Mouse (Mus musculus) left cerebral cortex, adult 9 months (tissue): ENCODE data around the gene Snapc4.

Experiments
- DNase-seq, 2 experiments: peaks; one replicate each; pipeline ENCODE4 v3.0.0; 2022; ENCODE audit warnings: low spot score in 2 of 2

Gene Snapc4

GRCm38 (mm10) chr2:26380131-26380771 lies at the start of gene Snapc4:
Snapc4 (minus strand) TSS chr2:26380653.
- peak; percentile 61 to 83 for DNase-seq

GRCm38 (mm10) chr2:26429851-26430250 lies 49.4 kb upstream of the Snapc4 start:
- no peak for DNase-seq

DNA sequence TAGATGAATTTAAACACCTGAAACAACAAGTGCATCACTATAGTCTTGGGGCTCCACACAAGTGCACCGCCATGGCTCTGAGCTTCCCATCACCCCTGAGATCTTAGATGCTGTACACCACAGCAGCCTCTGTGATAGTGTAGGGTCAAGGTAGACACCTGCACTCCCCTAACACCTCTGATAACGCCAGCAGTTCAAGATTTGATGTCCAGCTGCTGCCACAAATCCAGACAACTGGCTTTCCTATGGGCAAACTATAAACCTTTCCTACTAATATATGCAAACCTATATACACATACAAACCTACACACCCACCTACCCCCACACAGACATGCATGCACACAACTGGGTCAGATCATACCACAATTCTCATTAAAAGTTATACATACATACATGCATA lies 44.1 kb upstream of the Snapc4 start:
- DNase-seq = no peak

DNA sequence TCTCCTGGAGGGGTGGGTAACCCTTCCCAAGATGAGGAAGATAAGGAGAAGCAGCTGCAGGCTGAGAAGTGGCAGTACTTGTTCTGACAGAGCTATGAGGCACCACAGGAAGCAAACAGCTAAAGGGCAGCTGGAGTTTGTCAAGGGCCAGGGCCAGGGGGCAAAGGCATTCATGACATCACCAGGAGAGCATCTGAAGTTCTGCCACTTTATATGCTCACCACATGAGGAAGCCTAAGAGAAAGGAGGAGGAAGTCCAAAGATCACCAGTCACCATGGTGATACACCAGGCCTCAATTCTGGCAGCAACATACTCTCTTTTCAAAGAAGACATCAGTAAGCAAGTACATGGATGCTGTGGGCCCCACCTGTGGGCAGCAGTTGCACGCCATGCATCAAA lies 42.6 kb upstream of the Snapc4 start:
- no peak for DNase-seq

GRCm38 (mm10) chr2:26421969-26422368 lies 41.5 kb upstream of the Snapc4 start:
- no peak for DNase-seq

- DNase-seq = no peak
Measured at GRCm38 (mm10) chr2:26418120-26418519, 37.7 kb upstream of the Snapc4 start.

DNA sequence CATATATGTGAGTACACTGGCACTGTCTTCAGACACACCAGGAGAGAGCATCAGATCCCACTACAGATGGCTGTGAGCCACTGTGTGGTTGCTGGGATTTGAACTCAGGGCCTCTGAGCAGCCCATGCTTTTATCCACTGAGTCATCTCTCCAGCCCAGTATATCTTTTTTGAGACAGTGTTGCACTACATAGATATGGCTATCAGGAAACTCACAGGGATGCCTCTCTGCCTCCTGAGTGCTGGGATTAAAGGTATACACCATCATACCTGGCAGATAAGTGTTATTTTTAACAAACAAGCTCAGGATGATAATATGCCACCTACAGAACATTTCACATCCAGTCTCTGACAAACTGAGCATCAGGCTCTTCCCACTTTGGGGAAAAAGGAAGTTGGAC lies 36.6 kb upstream of the Snapc4 start:
- no peak for DNase-seq

DNA sequence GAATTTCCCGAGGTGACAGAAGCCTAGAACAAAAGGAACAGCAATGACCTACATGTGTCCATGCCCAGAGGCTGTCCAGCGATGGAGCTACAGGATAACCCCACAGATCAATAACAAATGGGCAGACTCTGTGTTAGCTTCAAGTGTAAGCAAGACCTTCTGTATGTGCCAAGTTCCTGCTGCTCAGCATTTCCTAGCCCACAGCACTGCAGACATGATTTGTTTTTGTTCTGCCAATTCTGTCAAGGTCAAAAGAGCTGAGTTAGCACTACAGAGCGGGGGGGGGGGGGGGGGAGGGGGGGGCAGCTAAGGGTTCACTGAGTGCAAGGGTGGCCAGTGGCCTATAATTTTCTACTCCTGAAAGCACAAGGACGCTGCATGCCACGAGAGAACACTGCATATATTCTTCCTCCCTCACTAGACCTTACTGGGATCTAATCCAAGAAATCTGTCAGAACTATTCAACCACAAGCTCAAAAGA lies 30.5 kb upstream of the Snapc4 start:
- DNase-seq = no peak

DNA sequence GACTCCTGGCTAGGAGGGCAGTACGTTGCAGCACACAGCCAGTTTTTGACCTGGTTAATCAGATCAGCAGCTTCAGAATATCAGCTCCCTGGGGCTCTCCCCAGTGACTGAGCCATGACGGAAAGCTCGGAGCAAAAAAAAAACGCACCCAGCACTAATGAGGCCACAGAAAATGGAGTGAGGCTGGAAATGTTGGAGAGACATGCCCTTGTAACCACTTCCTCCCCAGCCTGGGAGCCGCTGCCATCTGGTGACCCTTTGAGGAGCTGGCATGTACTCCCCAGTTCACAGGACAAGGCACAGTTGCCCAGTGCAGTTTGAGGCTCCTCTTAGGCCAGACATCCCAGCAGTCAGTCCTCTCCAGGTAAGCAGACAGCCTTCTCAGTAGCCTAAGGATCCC lies 29.6 kb upstream of the Snapc4 start:
- DNase-seq = no peak

DNA sequence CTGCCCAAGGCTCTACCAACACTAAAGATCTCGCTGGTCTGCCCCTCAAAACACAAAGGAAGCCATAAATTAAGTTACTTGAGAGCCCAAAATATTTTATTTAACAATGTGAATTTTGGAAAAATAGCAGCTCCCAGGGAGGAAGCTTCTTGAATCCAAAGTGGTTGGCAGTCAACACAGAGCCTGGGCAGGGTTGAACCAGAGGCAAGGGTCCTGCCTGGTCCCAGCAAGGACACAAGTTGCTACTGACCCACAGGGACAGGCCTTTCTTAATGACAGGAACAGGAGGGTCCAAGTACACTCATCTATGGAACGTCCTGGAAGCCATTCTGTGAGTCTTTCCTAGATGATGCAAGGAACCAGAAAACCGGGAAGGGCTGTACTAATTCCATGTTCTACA lies 28.9 kb upstream of the Snapc4 start:
- DNase-seq = no peak

DNA sequence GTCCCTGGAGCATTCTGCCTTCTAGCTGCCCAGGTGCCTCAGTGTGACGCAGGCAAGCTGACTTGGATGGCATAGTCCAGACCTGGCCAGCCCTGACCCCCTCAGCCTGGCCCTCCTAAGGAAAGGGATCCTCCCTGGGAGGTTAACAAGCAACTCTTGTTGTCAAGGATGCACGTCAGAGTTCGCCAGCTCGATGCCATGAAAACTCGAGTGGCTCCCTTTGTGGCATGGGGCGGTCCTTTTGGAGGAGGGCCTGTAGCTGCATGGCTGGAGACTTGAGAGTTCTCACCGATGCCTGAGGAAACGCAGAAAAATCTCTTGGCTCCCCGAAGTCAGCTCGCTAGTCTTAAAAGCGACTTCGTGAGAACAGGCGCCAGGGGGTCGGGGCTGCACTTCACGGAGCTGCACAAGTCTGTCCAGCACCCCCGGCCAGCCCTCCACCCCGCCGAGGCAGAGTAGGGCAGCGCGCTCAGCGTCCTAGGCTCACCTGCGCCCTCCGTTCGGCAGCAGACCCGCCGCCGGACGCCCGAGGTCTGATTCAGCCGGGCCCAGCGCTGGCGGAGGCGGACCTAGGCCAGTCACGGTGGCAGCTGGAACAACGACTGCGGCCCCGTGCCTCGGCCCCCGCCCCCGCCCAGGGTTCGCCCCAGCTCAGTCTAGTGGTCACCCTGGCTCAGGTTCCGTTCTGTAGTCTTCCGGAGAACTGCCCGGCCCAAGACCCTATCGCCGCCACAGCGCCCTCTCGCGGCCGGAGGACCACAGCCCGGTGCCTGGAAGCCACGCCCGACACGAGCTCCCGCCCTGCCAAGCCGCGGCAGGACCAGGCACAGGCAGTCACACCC lies 28.3 kb upstream of the Snapc4 start, which contains the start of gene Inpp5e:
Gene Inpp5e, minus strand, starts transcription at position 689 of the 842 bp plus-strand sequence.
- peak; percentile 81 to 96 for DNase-seq

DNA sequence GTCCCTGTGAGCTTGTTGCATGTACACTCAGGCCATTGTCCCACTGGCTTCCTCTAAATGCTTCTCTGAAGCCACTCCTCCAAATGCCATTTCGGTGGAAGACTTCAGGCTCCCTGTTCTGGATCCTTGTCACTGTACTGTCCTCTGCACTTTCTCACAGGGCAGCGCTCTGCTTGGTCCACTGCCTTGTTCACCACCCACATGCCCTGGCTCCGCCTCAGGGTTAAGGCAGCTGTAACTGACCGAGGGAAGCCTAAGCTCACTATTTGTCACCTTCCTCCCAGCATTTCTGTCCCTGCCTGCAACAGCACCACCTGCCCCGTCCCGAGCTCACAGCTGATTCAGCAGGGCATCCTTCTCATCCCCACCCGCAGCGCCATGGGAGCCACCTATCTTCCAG lies 22.9 kb upstream of the Snapc4 start:
- DNase-seq = no peak

DNA sequence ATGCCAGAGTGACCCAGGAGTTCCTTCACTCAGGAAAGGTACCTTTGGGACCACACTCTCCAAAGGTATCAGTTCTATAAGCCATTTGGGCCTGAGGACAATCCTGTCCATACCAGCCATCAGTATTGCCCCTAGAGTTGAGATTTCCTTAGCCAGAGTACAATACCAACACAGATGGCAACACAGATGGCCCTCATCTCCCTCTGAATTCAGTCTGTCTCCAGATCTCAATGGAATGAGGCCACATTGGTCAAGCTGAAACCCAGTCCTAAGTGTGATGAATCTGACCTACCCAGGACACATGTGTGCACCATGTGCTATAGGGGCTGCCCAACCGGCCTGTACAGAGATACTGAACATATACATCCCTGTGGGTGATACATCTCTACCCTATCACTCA lies 21.8 kb upstream of the Snapc4 start:
- DNase-seq = no peak

DNA sequence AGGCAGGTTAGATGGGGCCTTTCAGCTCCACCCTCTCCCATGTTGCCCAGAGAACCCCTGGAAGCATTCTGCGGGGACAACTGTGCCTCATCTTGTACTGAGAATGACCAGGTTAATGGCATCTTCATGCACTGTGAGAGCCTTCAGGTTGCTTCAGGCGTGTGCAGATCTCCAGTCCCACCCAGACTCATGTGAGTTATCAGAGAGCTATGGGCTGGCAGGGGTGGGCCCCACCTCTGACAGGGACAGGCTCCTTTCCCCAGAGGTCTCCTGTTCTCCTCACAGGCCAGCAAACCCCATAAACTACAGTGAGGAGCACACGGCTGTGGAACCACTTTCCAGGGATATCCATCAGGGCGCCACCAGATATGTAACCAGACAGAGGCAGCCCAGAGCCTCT lies 20.6 kb upstream of the Snapc4 start:
- no peak for DNase-seq

- no peak for DNase-seq
Measured at GRCm38 (mm10) chr2:26400296-26400695, 19.8 kb upstream of the Snapc4 start.

- no peak for DNase-seq
Measured at GRCm38 (mm10) chr2:26399647-26400046, 19.2 kb upstream of the Snapc4 start.

DNA sequence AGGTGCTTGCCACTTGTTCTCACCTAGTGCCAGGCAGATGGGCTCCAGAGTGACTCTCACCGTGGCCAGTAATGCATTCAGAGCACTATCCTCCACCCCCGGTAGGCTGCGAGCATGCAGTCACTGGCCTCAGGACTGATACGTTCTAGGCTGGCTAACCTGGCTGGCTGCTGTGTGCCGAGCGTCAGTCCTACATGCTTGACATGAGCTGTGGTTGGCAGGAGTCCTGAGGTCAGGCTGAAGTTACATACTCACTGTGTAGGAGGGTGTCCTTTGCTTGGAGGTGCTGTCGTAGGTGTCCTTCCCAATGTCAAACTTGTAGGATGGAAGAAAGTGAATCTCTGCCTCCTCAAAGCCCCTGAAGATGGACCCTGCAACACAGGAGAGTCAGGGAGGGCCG lies 18.5 kb upstream of the Snapc4 start:
- no peak for DNase-seq

DNA sequence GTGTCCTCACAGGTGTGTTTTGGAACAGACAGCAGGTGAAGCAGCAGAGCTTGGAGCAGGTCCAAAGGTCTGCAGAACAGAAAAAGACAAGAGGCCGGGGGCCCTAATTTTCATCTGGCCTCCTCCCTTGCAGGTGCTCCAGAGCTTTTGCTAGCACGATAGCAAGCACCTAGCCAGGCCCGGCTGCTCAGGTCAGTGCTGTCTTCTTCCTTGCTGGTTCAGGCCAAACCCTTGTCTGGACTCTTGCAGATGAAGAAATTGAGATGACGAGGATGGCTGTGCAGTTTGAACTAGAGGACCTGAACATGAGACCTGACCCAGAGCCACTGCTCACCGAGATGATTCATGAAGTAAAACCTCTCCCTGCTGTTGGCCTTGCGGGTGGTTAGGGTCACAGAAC lies 11.2 kb upstream of the Snapc4 start:
- DNase-seq = no peak

- no peak for DNase-seq
Measured at GRCm38 (mm10) chr2:26390954-26391353, 10.5 kb upstream of the Snapc4 start.

DNA sequence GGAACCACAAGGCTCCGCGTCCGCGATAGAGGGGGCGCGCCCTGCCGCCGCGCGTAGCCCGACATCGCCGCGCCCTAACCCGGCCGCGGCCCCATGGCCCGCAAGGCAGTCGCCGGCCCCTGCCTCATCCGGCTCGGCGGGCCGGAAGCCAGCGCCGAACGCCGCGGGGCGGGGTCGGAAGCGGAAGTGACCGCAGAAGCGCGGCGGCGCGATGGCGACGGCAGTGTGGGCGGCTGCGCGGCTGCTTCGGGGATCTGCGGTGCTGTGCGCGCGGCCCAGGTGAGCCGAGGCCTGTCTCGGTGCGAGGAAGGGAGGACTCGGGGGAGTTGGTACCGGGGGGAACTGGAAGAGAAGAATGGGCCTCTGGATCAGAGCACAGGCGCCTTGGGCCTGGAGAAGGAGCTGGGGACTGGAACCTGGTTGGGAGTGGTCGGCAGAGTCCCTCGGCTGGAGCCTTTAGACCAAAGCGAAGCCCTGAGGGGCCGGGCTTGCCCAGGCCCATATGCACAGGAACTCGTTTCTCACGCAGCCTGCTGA lies 8.8 kb upstream of the Snapc4 start, which contains the start of the genes Entr1 and Pmpca:
Gene Entr1, minus strand, starts transcription at position 163 of the 537 bp plus-strand sequence.
Gene Pmpca, plus strand, starts transcription at position 186 of the 537 bp plus-strand sequence.
- DNase-seq = peak in 1 of 2 experiments; percentile 79

DNA sequence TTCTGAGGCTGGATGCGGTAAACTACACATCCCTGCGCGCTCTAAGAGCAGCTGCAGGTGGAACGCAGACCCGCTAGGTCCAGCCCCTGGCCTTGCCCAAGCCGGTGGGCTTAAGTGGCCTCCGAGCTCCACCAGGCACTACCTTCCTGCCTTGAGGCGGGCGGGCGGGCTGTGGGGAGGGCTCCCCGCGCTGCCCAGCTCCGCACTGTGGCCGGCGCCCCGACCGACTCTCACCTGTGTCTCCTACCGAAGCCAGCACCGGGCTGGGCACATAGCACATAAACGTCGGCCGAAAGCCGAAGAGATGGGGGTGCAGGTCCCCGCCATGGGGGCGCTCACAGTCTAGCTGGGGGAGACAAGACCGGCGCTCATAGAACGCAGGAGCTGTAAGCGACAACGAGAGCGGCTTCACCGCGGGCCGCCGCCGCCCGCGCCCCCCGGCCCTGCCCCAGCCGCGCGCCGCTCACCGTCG lies 8.3 kb upstream of the Snapc4 start:
- DNase-seq = no peak

- DNase-seq = no peak
Measured at GRCm38 (mm10) chr2:26387713-26388112, 7.3 kb upstream of the Snapc4 start.
